Mouse (Mus musculus) lung, embryonic 16.5 days (tissue): ENCODE results near the gene Olfr211. TPM values are rescaled to one million over a fixed set of nuclear protein-coding genes. Genes with fewer than 3 reads are reported as not detected.

Experiments used
- polyA plus RNA-seq: library from polyadenylated mRNA; unstranded; fragments of >200 nt; fragmentation: Nextera tagmentation; extraction: Ambion mirVana; gene quantifications from 2 replicates; pipeline ENCODE4 v1.2.1, GENCODE M21; 2015

Olfr211 gene
- polyA plus RNA-seq, 1 experiment from 2014 or later, result not detected

Other genes with a start within 250 kb of the Olfr211 start
- gene Zfand4, start 224.9 kb upstream of the Olfr211 start, polyA plus RNA-seq, result 7.1 and 7.6 TPM in 2 replicates
- 27.8 and 29.3 TPM in 2 replicates for gene March8, start 151.1 kb upstream of the Olfr211 start, polyA plus RNA-seq
- 0.93 and 1.4 TPM in 2 replicates for gene Alox5, start 27.9 kb upstream of the Olfr211 start, polyA plus RNA-seq
- not detected in 2 replicates for gene Olfr212, start 17.4 kb downstream of the Olfr211 start, polyA plus RNA-seq
- gene Olfr213, start 49.4 kb downstream of the Olfr211 start, polyA plus RNA-seq, result not detected in 2 replicates
- gene Gm5580, start 62.0 kb downstream of the Olfr211 start, polyA plus RNA-seq, result 0.45 and 0.89 TPM in 2 replicates
- gene Olfr214, start 65.1 kb downstream of the Olfr211 start, polyA plus RNA-seq, result not detected in 2 replicates
- not detected in 2 replicates for gene Olfr215, start 95.1 kb downstream of the Olfr211 start, polyA plus RNA-seq
- 146 and 148 TPM in 2 replicates for gene Zfp422, start 139.9 kb downstream of the Olfr211 start, polyA plus RNA-seq
- gene Depp1, start 161.5 kb downstream of the Olfr211 start, polyA plus RNA-seq, result 45.0 and 61.1 TPM in 2 replicates
- 6.8 and 7.2 TPM in 2 replicates for gene Rassf4, start 184.9 kb downstream of the Olfr211 start, polyA plus RNA-seq
- 0.05 and 0.06 TPM in 2 replicates for gene Tmem72, start 227.8 kb downstream of the Olfr211 start, polyA plus RNA-seq